Mouse (Mus musculus): Measurements from ENCODE around the gene Gm20662. TPM values are rescaled to one million over a fixed set of nuclear protein-coding genes. Genes with fewer than 3 reads are reported as not detected.

Gene Gm20662
- polyA plus RNA-seq, 1 experiment from 2014 or later: 0.18 TPM

DNA sequence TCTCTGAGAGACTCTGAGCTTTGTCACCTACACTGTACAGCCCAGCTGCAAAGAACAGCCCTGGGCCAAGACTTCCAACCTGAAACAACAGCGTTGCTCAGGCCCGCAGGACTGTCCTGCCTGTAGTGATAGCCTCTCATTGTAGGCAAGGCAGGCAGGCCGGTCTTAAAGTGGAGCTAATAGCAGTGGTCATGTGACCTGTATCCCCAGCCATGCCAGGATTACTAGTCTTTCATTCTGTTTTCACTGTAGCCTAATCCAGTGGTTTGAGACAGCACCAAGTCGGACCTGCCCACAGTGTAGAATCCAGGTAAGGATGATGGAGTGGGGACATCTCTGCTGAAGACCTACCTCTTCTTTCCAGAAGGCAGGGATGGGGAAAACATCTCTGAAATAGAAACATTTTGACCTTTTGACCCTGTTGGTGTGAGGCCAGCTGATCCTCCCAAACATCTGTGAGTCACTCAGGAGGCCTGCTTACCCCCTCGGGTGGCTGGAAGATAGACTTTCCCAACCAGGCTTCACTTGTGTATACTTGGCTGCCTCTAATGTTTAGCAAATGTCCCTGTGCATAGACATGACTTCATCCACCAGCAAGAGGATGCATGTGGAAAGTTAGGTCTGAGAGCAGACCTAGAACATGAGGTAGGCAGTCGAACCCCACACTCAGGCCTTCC is 40.4 kb upstream of the Gm20662 start:
- Histone ChIP-seq H3K27me3 (ENCODE audit: control insufficient read depth, insufficient read depth, low read length) (no peaks in the 10 kb centered on the region), H3K9ac (ENCODE audit: low read length) (no peak overlapping the region), H3K36me3 (ENCODE audit: control insufficient read depth, insufficient read depth, low read length) (no peaks in the 10 kb centered on the region), H3K27ac (replicated peaks) (0 out of 2 replicates have a peak overlapping the region, but pooled peaks have one; percentile 40), H3K4me2 (replicated peaks; ENCODE audit: low read depth) (no peak overlapping the region), H3K4me1 (replicated peaks; ENCODE audit: control insufficient read depth, insufficient read depth) (no peaks in the 10 kb centered on the region), H3K4me3 (ENCODE audit: low read depth, low read length) (no peak overlapping the region), H3K9me3 (ENCODE audit: control insufficient read depth, low read length) (no peaks in the 10 kb centered on the region)
- ATAC-seq (ENCODE audit: low FRiP score, low TSS enrichment) (peak; percentile 64; the same call in 1 of the 2 replicates), DNase-seq (ENCODE audit: low spot score) (no peak)
- 68% methylated on average over 6 of the region's 6 CpGs for WGBS
- no peak for TF ChIP-seq EP300 (optimal IDR thresholded peaks at IDR 0.05)
- TF ChIP-seq CTCF (IDR thresholded peaks at IDR 0.05; ENCODE audit: low read depth): no peak

DNA sequence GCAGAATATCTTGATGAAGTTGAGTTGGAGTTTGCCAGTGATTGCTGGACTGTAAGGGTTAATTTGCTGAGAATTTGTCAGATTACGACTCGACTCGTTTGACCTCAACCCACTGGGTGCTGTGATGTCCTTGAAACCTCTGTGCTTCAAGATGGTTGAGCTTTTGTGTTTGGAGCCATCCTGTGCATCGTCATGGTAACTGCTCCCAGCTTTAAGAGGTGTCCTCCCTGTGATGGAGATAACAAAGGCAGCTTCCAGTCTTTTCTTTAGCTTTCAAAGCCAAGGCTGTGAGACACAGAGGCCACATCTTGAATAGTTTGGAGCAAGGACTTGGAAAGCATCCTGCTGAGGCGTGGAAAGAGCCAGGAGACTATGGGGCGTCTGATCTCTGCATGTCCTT is 39.0 kb upstream of the Gm20662 start:
- ATAC-seq (ENCODE audit: low FRiP score, low TSS enrichment) (no peak), DNase-seq (ENCODE audit: low spot score) (no peak)
- no peak overlapping the region for H3K9ac ChIP-seq (ENCODE audit: low read length)
- TF ChIP-seq EP300 (optimal IDR thresholded peaks at IDR 0.05) (no peak), CTCF (IDR thresholded peaks at IDR 0.05; ENCODE audit: low read depth) (no peak)
- H3K36me3 ChIP-seq (ENCODE audit: control insufficient read depth, insufficient read depth, low read length): no peaks in the 10 kb centered on the region
- no peak overlapping the region for H3K4me3 ChIP-seq (ENCODE audit: low read depth, low read length)
- H3K9me3 ChIP-seq (ENCODE audit: control insufficient read depth, low read length): no peaks in the 10 kb centered on the region
- no peaks in the 10 kb centered on the region for H3K27me3 ChIP-seq (ENCODE audit: control insufficient read depth, insufficient read depth, low read length)
- WGBS: 65% methylated on average over 6 of the region's 6 CpGs
- no peaks in the 10 kb centered on the region for H3K4me1 ChIP-seq (replicated peaks; ENCODE audit: control insufficient read depth, insufficient read depth)
- H3K27ac ChIP-seq (replicated peaks): no peak overlapping the region
- no peak overlapping the region for H3K4me2 ChIP-seq (replicated peaks; ENCODE audit: low read depth)

DNA sequence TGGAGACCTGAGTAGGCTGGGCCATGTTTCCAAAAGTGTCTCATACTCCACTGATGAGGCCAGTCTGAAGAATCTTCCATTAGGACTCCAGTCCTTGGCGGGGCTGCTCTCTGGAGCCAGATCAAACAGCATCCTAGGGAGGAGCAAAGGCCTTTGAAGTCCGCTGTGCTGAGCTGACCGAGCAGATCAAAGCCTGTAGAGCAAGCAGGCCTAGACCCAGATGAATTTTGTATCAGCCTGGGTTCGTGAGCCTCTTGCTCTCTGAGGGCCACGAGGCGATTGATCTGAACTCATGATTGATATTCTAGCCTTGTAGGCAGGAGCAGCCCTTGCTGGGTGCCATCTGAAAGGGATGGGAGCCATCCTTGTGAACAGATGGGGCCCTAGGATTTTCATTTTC is 36.3 kb upstream of the Gm20662 start:
- Histone ChIP-seq H3K27me3 (ENCODE audit: control insufficient read depth, insufficient read depth, low read length) (no peaks in the 10 kb centered on the region), H3K9ac (ENCODE audit: low read length) (no peak overlapping the region), H3K9me3 (ENCODE audit: control insufficient read depth, low read length) (no peaks in the 10 kb centered on the region), H3K4me1 (replicated peaks; ENCODE audit: control insufficient read depth, insufficient read depth) (no peaks in the 10 kb centered on the region), H3K4me3 (ENCODE audit: low read depth, low read length) (no peak overlapping the region), H3K4me2 (replicated peaks; ENCODE audit: low read depth) (no peak overlapping the region), H3K36me3 (ENCODE audit: control insufficient read depth, insufficient read depth, low read length) (no peaks in the 10 kb centered on the region), H3K27ac (replicated peaks) (no peak overlapping the region)
- no peak for TF ChIP-seq CTCF (IDR thresholded peaks at IDR 0.05; ENCODE audit: low read depth)
- no peak for TF ChIP-seq EP300 (optimal IDR thresholded peaks at IDR 0.05)
- 60% methylated on average over 6 of the region's 6 CpGs for WGBS
- no peak for DNase-seq (ENCODE audit: low spot score)
- no peak for ATAC-seq (ENCODE audit: low FRiP score, low TSS enrichment)

DNA sequence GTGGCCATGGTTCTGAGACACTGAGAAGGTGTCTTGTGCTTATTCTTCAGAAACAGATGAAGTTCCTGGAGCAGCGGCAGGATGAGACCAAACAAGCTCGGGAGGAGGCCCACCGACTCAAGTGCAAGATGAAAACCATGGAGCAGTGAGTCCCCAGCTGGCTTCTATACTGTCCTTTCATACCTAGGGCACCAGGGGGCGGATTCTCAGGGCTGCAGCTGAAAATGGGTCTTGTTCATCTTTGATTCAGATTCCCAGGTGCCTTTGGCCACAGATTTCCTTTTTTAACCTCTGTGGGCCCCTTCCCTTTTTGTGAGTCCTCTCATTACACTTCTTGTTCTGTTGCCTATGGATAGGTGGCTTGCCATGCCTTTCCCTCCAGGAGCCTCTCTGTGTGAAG is 35.2 kb upstream of the Gm20662 start:
- Histone ChIP-seq H3K36me3 (ENCODE audit: control insufficient read depth, insufficient read depth, low read length) (no peaks in the 10 kb centered on the region), H3K9ac (ENCODE audit: low read length) (no peak overlapping the region), H3K4me2 (replicated peaks; ENCODE audit: low read depth) (no peak overlapping the region), H3K27me3 (ENCODE audit: control insufficient read depth, insufficient read depth, low read length) (no peaks in the 10 kb centered on the region), H3K4me3 (ENCODE audit: low read depth, low read length) (no peak overlapping the region), H3K27ac (replicated peaks) (no peak overlapping the region), H3K9me3 (ENCODE audit: control insufficient read depth, low read length) (no peaks in the 10 kb centered on the region), H3K4me1 (replicated peaks; ENCODE audit: control insufficient read depth, insufficient read depth) (no peaks in the 10 kb centered on the region)
- 75% methylated on average over 4 of the region's 4 CpGs for WGBS
- TF ChIP-seq CTCF (IDR thresholded peaks at IDR 0.05; ENCODE audit: low read depth) (peak; percentile 58), EP300 (optimal IDR thresholded peaks at IDR 0.05) (no peak)
- DNase-seq (ENCODE audit: low spot score) (no peak), ATAC-seq (ENCODE audit: low FRiP score, low TSS enrichment) (no peak)

DNA sequence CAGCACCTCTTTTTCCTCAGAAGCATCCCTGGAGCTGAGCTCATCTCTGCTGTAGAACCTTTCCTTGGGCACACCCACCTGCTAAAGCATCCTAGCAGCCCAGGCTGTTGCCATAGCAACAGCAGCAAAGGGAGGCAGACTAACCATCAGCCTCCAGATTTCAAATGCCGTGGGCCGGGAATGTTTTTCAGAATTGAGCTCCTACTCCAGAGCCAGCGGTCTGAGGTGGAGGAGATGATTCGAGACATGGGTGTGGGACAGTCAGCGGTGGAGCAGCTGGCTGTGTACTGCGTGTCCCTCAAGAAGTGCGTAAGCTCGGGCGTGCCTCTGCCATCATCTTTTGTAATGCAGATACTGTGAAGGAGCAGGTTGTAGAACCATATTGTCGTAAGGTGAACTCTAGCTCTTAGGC is 34.8 kb upstream of the Gm20662 start:
- no peaks in the 10 kb centered on the region for H3K36me3 ChIP-seq (ENCODE audit: control insufficient read depth, insufficient read depth, low read length)
- no peaks in the 10 kb centered on the region for H3K4me1 ChIP-seq (replicated peaks; ENCODE audit: control insufficient read depth, insufficient read depth)
- H3K4me2 ChIP-seq (replicated peaks; ENCODE audit: low read depth): no peak overlapping the region
- no peak overlapping the region for H3K4me3 ChIP-seq (ENCODE audit: low read depth, low read length)
- H3K9me3 ChIP-seq (ENCODE audit: control insufficient read depth, low read length): no peaks in the 10 kb centered on the region
- H3K27me3 ChIP-seq (ENCODE audit: control insufficient read depth, insufficient read depth, low read length): no peaks in the 10 kb centered on the region
- WGBS: 78% methylated on average over 10 of the region's 10 CpGs
- H3K27ac ChIP-seq (replicated peaks): no peak overlapping the region
- DNase-seq (ENCODE audit: low spot score): no peak
- TF ChIP-seq CTCF (IDR thresholded peaks at IDR 0.05; ENCODE audit: low read depth) (no peak), EP300 (optimal IDR thresholded peaks at IDR 0.05) (no peak)
- no peak for ATAC-seq (ENCODE audit: low FRiP score, low TSS enrichment)
- no peak overlapping the region for H3K9ac ChIP-seq (ENCODE audit: low read length)

DNA sequence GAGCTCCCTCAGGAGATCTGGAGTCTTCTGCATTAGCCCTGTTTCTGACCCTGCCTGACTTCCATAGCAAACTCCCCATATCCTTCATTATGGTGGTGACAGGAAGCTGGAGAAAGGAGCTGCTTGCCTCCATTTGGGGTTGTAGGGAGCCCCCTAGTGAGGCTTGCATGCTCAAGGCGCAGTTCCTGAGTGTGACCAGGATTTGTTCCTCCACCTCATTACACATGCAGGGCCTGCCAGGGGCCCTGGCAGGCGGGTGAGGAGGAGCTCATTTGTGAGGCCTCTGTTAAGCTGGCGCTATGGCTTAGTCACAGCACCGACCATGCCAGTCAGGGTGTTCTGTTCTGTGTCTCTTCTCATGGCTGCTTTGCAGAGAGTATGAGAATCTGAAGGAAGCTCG is 34.3 kb upstream of the Gm20662 start:
- H3K4me3 ChIP-seq (ENCODE audit: low read depth, low read length): no peak overlapping the region
- WGBS: 50% methylated on average over 5 of the region's 5 CpGs
- ATAC-seq (ENCODE audit: low FRiP score, low TSS enrichment) (0 out of 2 replicates have a peak, but pooled peaks have one; percentile 18), DNase-seq (ENCODE audit: low spot score) (peak; percentile 51)
- peak; percentile 75 for TF ChIP-seq CTCF (IDR thresholded peaks at IDR 0.05; ENCODE audit: low read depth)
- no peak for TF ChIP-seq EP300 (optimal IDR thresholded peaks at IDR 0.05)
- no peak overlapping the region for H3K4me2 ChIP-seq (replicated peaks; ENCODE audit: low read depth)
- H3K36me3 ChIP-seq (ENCODE audit: control insufficient read depth, insufficient read depth, low read length): no peaks in the 10 kb centered on the region
- H3K27ac ChIP-seq (replicated peaks): no peak overlapping the region
- no peaks in the 10 kb centered on the region for H3K27me3 ChIP-seq (ENCODE audit: control insufficient read depth, insufficient read depth, low read length)
- H3K9me3 ChIP-seq (ENCODE audit: control insufficient read depth, low read length): no peaks in the 10 kb centered on the region
- no peaks in the 10 kb centered on the region for H3K4me1 ChIP-seq (replicated peaks; ENCODE audit: control insufficient read depth, insufficient read depth)
- H3K9ac ChIP-seq (ENCODE audit: low read length): no peak overlapping the region

Measured in stomach, postnatal 0 days (tissue).